Mouse (Mus musculus) v-Abl transformed pro-B cells (cell line): ENCODE results near the gene Gm14137.

Experiments used
- in situ Hi-C, 2 experiments: fragments of 400-800 bp; cut with MboI; formaldehyde crosslinking; loops; one replicate each; pipeline ENCODE4 v1.15.1; 2025; ENCODE audit not compliant: unreplicated experiment in 2 of 2

The Gm14137 gene

GRCm38 (mm10) chr2:119209176-119209507 lies 34.8 kb downstream of the Gm14137 start:
- in situ Hi-C loops, result no loop called here
